Mouse (Mus musculus) liver, postnatal 0 days (tissue): Measurements from ENCODE around the gene Tmem131. TPM values are rescaled to one million over a fixed set of nuclear protein-coding genes. Genes with fewer than 3 reads are reported as not detected.

Experiments used
- ATAC-seq: fragments of 200-750 bp; cut with Nextera tagmentation; 2 replicates; pipeline ENCODE4 v1.8.0; 2017; ENCODE audit warnings: mild to moderate bottlenecking, moderate library complexity
- DNase-seq: peaks from one replicate; pipeline ENCODE4 v3.0.0-alpha.2; 2016
- H3K27ac ChIP-seq: fragments of 300-500 bp; sonication (generic); 2 replicates; pipeline ENCODE4 v1.5.1; 2014; ENCODE audit warnings: antibody characterized with exemption, moderate library complexity, mild to moderate bottlenecking, low read depth
- H3K27me3 ChIP-seq: fragments of 300-500 bp; sonication (generic); 2 replicates; pipeline ENCODE4 v1.6.1; 2014; ENCODE audit warnings: low read length, control low read depth, mixed read lengths; ENCODE audit not compliant: insufficient read depth
- H3K36me3 ChIP-seq: fragments of 300-500 bp; sonication (generic); replicated peaks from 2 replicates; pipeline ENCODE4 v1.6.1; 2014; ENCODE audit warnings: mild to moderate bottlenecking, control low read depth, low read length, moderate library complexity, mixed read lengths; ENCODE audit not compliant: insufficient read depth
- H3K4me1 ChIP-seq: fragments of 300-500 bp; sonication (generic); 2 replicates; pipeline ENCODE4 v1.6.1; 2014; ENCODE audit warnings: antibody characterized with exemption, mild to moderate bottlenecking, control low read depth; ENCODE audit not compliant: insufficient read depth
- H3K4me2 ChIP-seq: fragments of 300-500 bp; sonication (generic); 2 replicates; pipeline ENCODE4 v1.6.1; 2014; ENCODE audit warnings: low read depth, mild to moderate bottlenecking, low read length, moderate library complexity, mixed read lengths
- H3K4me3 ChIP-seq: fragments of 300-500 bp; sonication (generic); 2 replicates; pipeline ENCODE4 v1.5.1; 2014; ENCODE audit warnings: low read depth, low read length
- H3K9ac ChIP-seq: fragments of 300-500 bp; sonication (generic); replicated peaks from 2 replicates; pipeline ENCODE4 v1.6.1; 2014; ENCODE audit warnings: mild to moderate bottlenecking, moderate library complexity
- H3K9me3 ChIP-seq: fragments of 300-500 bp; sonication (generic); 2 replicates; pipeline ENCODE4 v1.6.1; 2016; ENCODE audit warnings: mild to moderate bottlenecking, control low read depth, low read length, mixed read lengths
- CTCF ChIP-seq: sonication (generic); IDR thresholded peaks from 2 replicates; pipeline ENCODE4 v1.5.1; 2016; ENCODE audit warnings: antibody characterized with exemption, low read depth
- EP300 ChIP-seq: IDR thresholded peaks from 2 replicates; pipeline ENCODE4 v1.6.1; 2016; ENCODE audit warnings: antibody characterized with exemption, low read depth, mild to moderate bottlenecking
- WGBS: fragments of 180-500 bp; shearing (Covaris S2); extraction: QIAGEN DNeasy Blood & Tissue Kit; methylation state at CpG from one replicate; pipeline ENCODE4 v1.1.7; 2014; ENCODE audit not compliant: insufficient replicate concordance; 5-methylcytosine and 5-hydroxymethylcytosine counted together
- polyA plus RNA-seq: library from polyadenylated mRNA; unstranded; fragments of >200 nt; fragmentation: Nextera tagmentation; extraction: Ambion mirVana; gene quantifications from 2 replicates; pipeline ENCODE4 v1.2.1, GENCODE M21; 2015

The Tmem131 gene
- polyA plus RNA-seq, 1 experiment from 2014 or later: 6.1 TPM

DNA sequence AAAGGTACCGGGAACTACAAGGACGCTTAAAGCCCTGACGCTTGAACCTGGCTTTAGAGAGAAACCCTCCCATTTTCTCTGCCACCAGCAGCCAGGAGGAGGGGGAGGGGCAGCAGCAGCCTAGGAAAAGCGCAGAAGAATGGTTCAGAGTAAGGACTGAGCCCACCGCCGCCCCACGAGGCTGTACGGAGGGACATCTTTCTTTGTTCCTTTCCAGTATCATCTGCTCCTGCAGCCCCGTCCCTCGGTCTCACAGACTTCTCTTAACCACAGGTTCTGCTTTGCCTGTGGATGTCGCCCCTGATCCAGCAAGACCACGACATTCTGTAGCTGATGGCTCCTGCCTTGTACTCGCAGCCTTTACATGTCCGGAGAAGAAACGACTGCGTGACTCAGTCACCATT lies 158.2 kb downstream of the Tmem131 start:
- peak overlapping the region; percentile 3; the same call in 1 of the 2 replicates for H3K9ac ChIP-seq
- no peak; the same call in 1 of the 2 replicates for ATAC-seq
- no peak for DNase-seq

GRCm38 (mm10) chr1:36784365-36785134 lies 158.9 kb downstream of the Tmem131 start:
- Histone ChIP-seq H3K4me3 (peak overlapping the region; percentile 46), H3K4me1 (peaks cover 10% of the 10 kb centered on the region), H3K9ac (peak overlapping the region; percentile 3; the same call in 1 of the 2 replicates), H3K27ac (no peak overlapping the region), H3K36me3 (no peaks in the 10 kb centered on the region), H3K9me3 (no peaks in the 10 kb centered on the region), H3K27me3 (no peaks in the 10 kb centered on the region), H3K4me2 (peak overlapping the region; percentile 81)
- 3% methylated on average over 20 of the region's 20 CpGs for WGBS
- DNase-seq (peak; percentile 83), ATAC-seq (peak; percentile 69)
- TF ChIP-seq EP300 (no peak), CTCF (peak; percentile 92)

More for the DNA sequence above, 158.2 kb downstream of the Tmem131 start:
- 1% methylated on average over 16 of the region's 16 CpGs for WGBS
- peak overlapping the region; percentile 81 for H3K4me2 ChIP-seq
- H3K27ac ChIP-seq: no peak overlapping the region
- peak overlapping the region; percentile 46 for H3K4me3 ChIP-seq
- no peaks in the 10 kb centered on the region for H3K9me3 ChIP-seq
- no peaks in the 10 kb centered on the region for H3K27me3 ChIP-seq
- H3K4me1 ChIP-seq: peaks cover 10% of the 10 kb centered on the region
- H3K36me3 ChIP-seq: no peaks in the 10 kb centered on the region
- TF ChIP-seq EP300 (no peak), CTCF (0 out of 2 replicates have a peak, but pooled peaks have one; percentile 20)

DNA sequence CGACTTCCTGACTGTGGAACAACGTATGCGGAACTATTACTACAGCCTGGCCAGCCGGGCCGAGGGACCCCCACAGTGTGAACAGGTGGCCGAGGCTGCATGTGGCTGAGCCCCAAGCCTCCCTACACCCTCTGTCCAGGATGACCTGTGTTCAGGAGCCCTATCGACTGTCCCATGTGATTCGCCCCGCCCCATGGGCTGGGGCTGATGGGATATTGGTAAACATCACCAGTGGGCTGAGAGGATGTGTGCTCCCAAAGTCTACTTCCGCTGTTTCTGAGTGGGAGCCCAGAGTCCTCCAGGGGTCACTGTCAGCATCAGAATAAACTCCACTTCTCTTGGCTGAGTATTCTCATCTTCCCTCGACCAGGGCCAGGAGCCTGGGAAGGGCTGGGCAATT lies 161.0 kb downstream of the Tmem131 start:
- no peak for DNase-seq

DNA sequence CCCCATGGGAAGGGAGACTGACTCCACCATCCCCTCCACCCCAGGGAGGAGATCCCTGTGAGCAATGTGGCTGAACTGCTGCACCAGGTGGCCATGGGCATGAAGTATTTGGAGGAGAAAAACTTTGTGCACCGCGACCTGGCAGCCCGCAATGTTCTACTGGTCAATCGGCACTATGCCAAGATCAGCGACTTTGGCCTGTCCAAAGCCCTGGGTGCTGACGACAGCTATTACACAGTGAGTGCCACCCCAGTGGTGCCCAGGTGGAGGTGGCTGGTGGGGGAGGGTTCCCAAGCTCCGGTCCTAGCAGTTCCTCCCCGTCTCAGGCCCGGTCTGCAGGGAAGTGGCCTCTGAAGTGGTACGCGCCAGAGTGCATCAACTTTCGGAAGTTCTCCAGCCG lies 162.7 kb downstream of the Tmem131 start:
- DNase-seq: no peak
- no peak for ATAC-seq
- Histone ChIP-seq H3K27ac (no peak overlapping the region), H3K27me3 (no peaks in the 10 kb centered on the region), H3K4me3 (no peak overlapping the region), H3K9ac (no peak overlapping the region), H3K9me3 (no peaks in the 10 kb centered on the region), H3K4me2 (no peak overlapping the region), H3K4me1 (peaks cover 10% of the 10 kb centered on the region), H3K36me3 (no peaks in the 10 kb centered on the region)
- WGBS: 84% methylated on average over 13 of the region's 13 CpGs
- no peak for TF ChIP-seq CTCF
- TF ChIP-seq EP300: no peak

More for the DNA sequence above, 161.0 kb downstream of the Tmem131 start:
- H3K9me3 ChIP-seq: no peaks in the 10 kb centered on the region
- 65% methylated on average over 11 of the region's 11 CpGs for WGBS
- no peak overlapping the region for H3K27ac ChIP-seq
- peaks cover 10% of the 10 kb centered on the region for H3K4me1 ChIP-seq
- no peak overlapping the region for H3K4me3 ChIP-seq
- H3K27me3 ChIP-seq: no peaks in the 10 kb centered on the region
- TF ChIP-seq EP300 (no peak), CTCF (no peak)
- H3K36me3 ChIP-seq: no peaks in the 10 kb centered on the region
- H3K9ac ChIP-seq: no peak overlapping the region
- ATAC-seq: peak; percentile 59
- no peak overlapping the region for H3K4me2 ChIP-seq

- Histone ChIP-seq H3K4me2 (no peak overlapping the region), H3K27ac (no peak overlapping the region), H3K36me3 (no peaks in the 10 kb centered on the region), H3K4me3 (no peak overlapping the region), H3K27me3 (peaks cover 9% of the 10 kb centered on the region; the same call in 1 of the 2 replicates), H3K4me1 (no peaks in the 10 kb centered on the region), H3K9me3 (no peaks in the 10 kb centered on the region), H3K9ac (no peak overlapping the region)
- ATAC-seq (no peak), DNase-seq (no peak)
- TF ChIP-seq EP300 (no peak), CTCF (no peak)
- WGBS: 75% methylated on average over 9 of the region's 9 CpGs
These were observed 171.1 kb downstream of the Tmem131 start for GRCm38 (mm10) chr1:36772198-36772934.

GRCm38 (mm10) chr1:36770998-36771397 lies 172.5 kb downstream of the Tmem131 start:
- H3K4me3 ChIP-seq: no peak overlapping the region

More at GRCm38 (mm10) chr1:36770998-36771397, 172.5 kb downstream of the Tmem131 start:
- Histone ChIP-seq H3K9me3 (no peaks in the 10 kb centered on the region), H3K36me3 (no peaks in the 10 kb centered on the region), H3K4me2 (no peak overlapping the region), H3K9ac (no peak overlapping the region), H3K4me1 (no peaks in the 10 kb centered on the region), H3K27me3 (peaks cover 9% of the 10 kb centered on the region; the same call in 1 of the 2 replicates), H3K27ac (no peak overlapping the region)
- ATAC-seq: no peak
- TF ChIP-seq EP300 (no peak), CTCF (no peak)
- no peak for DNase-seq
- 21% methylated on average over 27 of the region's 27 CpGs for WGBS
